Mouse (Mus musculus) kidney, adult 2 months (tissue): ENCODE data around the gene Gm2888. TPM values are rescaled to one million over a fixed set of nuclear protein-coding genes. Genes with fewer than 3 reads are reported as not detected.
"Not testable (repeated sequence)": the region's sequence is repeated elsewhere in the genome, so short reads cannot be mapped to it uniquely, and the experiment has no call there.

Source experiments
- DNase-seq: peaks from one replicate; pipeline ENCODE4 v3.0.0; 2021
- H3K27ac ChIP-seq: fragments of 200-500 bp; 2 replicates; pipeline ENCODE4 v1.5.1; 2012; ENCODE audit warnings: low read depth, low read length, control low read depth, inconsistent platforms; ENCODE audit not compliant: insufficient read depth
- H3K27me3 ChIP-seq: fragments of 200-500 bp; replicated peaks from 2 replicates; pipeline ENCODE4 v1.6.1; 2012; ENCODE audit warnings: mild to moderate bottlenecking, moderate library complexity, low read length, inconsistent platforms; ENCODE audit not compliant: control insufficient read depth, insufficient read depth
- H3K36me3 ChIP-seq: fragments of 200-500 bp; 2 replicates; pipeline ENCODE4 v1.6.1; 2012; ENCODE audit warnings: mild to moderate bottlenecking, moderate library complexity, low read length, inconsistent platforms; ENCODE audit not compliant: control insufficient read depth, insufficient read depth
- H3K4me1 ChIP-seq: fragments of 200-500 bp; 2 replicates; pipeline ENCODE4 v1.6.1; 2011; ENCODE audit warnings: low read length; ENCODE audit not compliant: control insufficient read depth, insufficient read depth
- H3K4me3 ChIP-seq: fragments of 200-500 bp; 2 replicates; pipeline ENCODE4 v1.5.1; 2011; ENCODE audit warnings: mild to moderate bottlenecking, low read depth, low read length, control low read depth; ENCODE audit not compliant: insufficient read depth
- WGBS: fragments of 180-500 bp; shearing (Covaris S2); methylation state at CpG from one replicate; pipeline ENCODE4 v1.1.7; 2018; 5-methylcytosine and 5-hydroxymethylcytosine counted together
- polyA plus RNA-seq: library from polyadenylated mRNA; depleted of rRNA; stranded (reverse); fragments of >200 nt; gene quantifications from 2 replicates; pipeline ENCODE4 v1.2.3, GENCODE M21; 2012; rRNA removed

Gene Gm2888
- not detected in 2 replicates for polyA plus RNA-seq

DNA sequence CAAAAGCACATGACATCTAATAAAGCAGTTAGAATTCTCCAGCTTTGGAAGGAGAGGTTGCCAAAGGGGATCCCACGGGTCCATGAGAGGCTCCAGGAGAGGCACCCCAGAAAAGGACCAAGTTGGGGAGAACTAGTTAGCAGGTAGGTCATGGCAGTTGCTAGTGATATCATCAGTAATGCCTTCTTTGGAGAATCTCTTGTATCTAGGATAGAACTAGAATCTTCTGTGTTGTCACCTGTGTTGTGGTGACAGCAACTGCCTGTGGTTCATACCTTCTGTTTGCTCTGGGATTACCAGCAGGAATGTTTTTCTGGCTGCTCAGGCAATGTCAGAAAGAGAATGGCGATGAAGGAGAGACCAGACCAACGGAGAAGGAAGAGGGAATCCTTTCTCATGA, at the start of gene Gm2888:
Gene Gm2888, plus strand, starts transcription at position 301 of the 400 bp plus-strand sequence.
- not testable (repeated sequence) for H3K27me3 ChIP-seq, H3K27ac ChIP-seq, H3K4me1 ChIP-seq, DNase-seq, H3K4me3 ChIP-seq, H3K36me3 ChIP-seq
- 69% methylated on average over 3 of the region's 3 CpGs for WGBS

DNA sequence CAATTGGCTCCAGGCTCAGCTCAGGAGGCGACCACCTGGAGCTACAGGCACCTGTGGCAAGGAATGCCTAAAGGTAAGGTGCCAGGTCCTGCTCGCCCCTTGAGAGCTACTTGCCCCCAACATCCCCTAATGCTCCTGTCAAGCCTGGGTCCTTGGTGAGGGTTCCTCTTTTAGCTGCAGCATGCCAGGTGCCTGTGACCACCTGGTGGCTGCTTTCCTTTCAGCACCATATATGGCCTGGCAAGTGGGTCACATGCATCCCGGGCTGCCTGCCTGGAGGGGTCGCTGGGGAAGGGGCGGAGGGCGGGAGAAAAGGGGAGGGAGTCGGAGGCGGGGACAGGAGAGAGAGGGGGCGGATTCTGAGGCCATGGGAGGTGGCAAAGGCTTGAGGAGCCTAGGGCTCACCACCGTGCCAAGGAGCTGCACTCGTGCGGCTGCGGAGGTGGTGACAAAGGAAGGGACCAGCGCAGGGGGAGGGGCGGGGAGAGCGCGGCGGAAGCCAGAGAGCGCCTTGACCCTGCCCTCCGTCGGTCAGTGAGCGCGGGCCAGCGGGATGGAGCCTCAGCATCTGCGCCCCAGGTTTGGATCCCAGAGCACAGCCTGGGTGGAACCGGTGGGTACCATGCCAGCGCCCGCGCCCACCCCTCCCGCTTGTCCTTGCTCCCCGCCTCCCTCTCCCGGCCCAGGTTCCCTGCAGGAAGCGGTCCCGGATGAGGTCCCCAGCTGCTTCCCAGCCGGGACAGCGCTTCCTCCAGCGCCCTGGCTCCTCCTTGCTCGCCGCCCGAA, 19.1 kb downstream of the Gm2888 start, which contains the start of gene Gm2897:
Gene Gm2897, plus strand, starts transcription at position 559 of the 786 bp plus-strand sequence.
- peak within 1 kb of the TSS; percentile 52 for H3K4me3 ChIP-seq
- H3K4me1 ChIP-seq, H3K27me3 ChIP-seq, H3K36me3 ChIP-seq, H3K27ac ChIP-seq: not testable (repeated sequence)
- 4% methylated on average over 33 of the region's 40 CpGs for WGBS
- DNase-seq = peak; percentile 9

DNA sequence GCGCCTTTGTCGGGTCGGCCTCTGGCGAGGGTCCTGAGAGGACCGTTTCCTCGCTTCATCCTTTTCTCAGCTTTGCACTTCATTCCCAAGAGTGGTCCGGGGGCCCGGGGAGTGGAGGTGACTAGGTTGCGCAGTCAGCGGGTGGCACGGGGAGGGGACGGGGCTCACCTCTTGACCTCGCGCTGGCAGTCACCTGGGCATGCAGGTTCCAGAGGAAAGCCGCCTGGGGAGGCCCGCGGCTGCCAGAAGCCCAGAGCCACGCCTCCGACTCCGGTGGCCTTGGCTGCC, 19.7 kb downstream of the Gm2888 start:
- DNase-seq = peak; percentile 52
- H3K27ac ChIP-seq, H3K36me3 ChIP-seq, H3K4me1 ChIP-seq, H3K27me3 ChIP-seq: not testable (repeated sequence)
- peak overlapping the region; percentile 52 for H3K4me3 ChIP-seq
- 2% methylated on average over 17 of the region's 20 CpGs for WGBS

DNA sequence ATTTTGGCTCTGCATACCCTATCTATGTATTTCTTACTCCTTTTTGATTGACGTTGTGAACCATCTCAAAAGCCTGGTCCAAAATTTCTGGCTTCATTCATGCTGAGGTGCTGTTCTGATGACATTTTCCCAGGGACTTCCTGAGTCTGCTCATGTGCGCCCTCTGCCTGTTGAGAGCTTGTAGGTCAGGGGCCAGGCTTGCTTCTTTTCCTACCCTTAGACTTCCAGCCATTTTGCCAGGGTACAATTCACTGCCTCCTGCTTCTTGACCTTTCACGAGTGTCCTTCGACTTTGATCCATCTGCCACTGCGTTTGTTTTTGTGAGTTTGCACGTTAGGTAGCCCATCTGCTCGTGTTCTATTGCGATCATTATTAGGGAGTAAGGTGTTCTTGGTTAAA, 20.3 kb downstream of the Gm2888 start:
- not testable (repeated sequence) for H3K36me3 ChIP-seq, H3K4me1 ChIP-seq, H3K27me3 ChIP-seq, H3K4me3 ChIP-seq, H3K27ac ChIP-seq
- WGBS = 5% methylated on average over 6 of the region's 8 CpGs
- peak; percentile 6 for DNase-seq

Other genes starting within 250 kb of the Gm2888 start
- 0.07 and 0.11 TPM in 2 replicates for gene Gm2897, start 19.3 kb downstream of the Gm2888 start, polyA plus RNA-seq
- not detected in 2 replicates for gene Gm10340, start 104.0 kb downstream of the Gm2888 start, polyA plus RNA-seq
- not detected in 2 replicates for gene Gm5795, start 158.3 kb downstream of the Gm2888 start, polyA plus RNA-seq
- gene D830030K20Rik, start 178.5 kb downstream of the Gm2888 start, polyA plus RNA-seq = 0.11 and 0.20 TPM in 2 replicates